Mouse (Mus musculus) heart, postnatal 36 days (tissue): ENCODE results near the gene Trip6. TPM values are rescaled to one million over a fixed set of nuclear protein-coding genes. Genes with fewer than 3 reads are reported as not detected.

ENCODE experiments used
- DNase-seq, 2 experiments: peaks; one replicate each; pipeline ENCODE4 v3.0.0; 2021 to 2022
- intact Hi-C: fragments of 180-260 bp; cut with DNase I; formaldehyde crosslinking; loops from one replicate; pipeline ENCODE4 v1.15.1; 2025
- total RNA-seq, 2 experiments: library from RNA; stranded (reverse); gene quantifications; 2 replicates each; pipeline ENCODE4 v1.2.3; 2021

Trip6 gene
- total RNA-seq, 2 experiments from 2014 or later: 11.1 to 14.3 TPM

- no peak for DNase-seq
- intact Hi-C loops: no loop called here
Observed at GRCm38 (mm10) chr5:137305822-137306221, 8.4 kb downstream of the Trip6 start.

GRCm38 (mm10) chr5:137304816-137305215 is 9.4 kb downstream of the Trip6 start:
- intact Hi-C loops: no loop called here
- DNase-seq: no peak

GRCm38 (mm10) chr5:137304165-137304564 is 10.0 kb downstream of the Trip6 start:
- DNase-seq: no peak
- intact Hi-C loops: no loop called here

- no peak for DNase-seq
- intact Hi-C loops: no loop called here
Observed at GRCm38 (mm10) chr5:137303609-137304008, 10.6 kb downstream of the Trip6 start.

GRCm38 (mm10) chr5:137301253-137301652 is 13.0 kb downstream of the Trip6 start:
- intact Hi-C loops: no loop called here
- no peak for DNase-seq

GRCm38 (mm10) chr5:137299240-137299639 is 15.0 kb downstream of the Trip6 start:
- intact Hi-C loops: no loop called here
- DNase-seq: no peak

- intact Hi-C loops: no loop called here
Observed at GRCm38 (mm10) chr5:137297126-137297525, 17.1 kb downstream of the Trip6 start.

GRCm38 (mm10) chr5:137295712-137296111 is 18.5 kb downstream of the Trip6 start:
- no peak for DNase-seq
- intact Hi-C loops: no loop called here

More at GRCm38 (mm10) chr5:137297126-137297525, 17.1 kb downstream of the Trip6 start:
- no peak for DNase-seq

- intact Hi-C loops: no loop called here
- DNase-seq: no peak
Observed at GRCm38 (mm10) chr5:137295296-137295695, 18.9 kb downstream of the Trip6 start.

GRCm38 (mm10) chr5:137294744-137295093 is 19.5 kb downstream of the Trip6 start:
- intact Hi-C loops: no loop called here
- DNase-seq: no peak

- DNase-seq: peak; percentile 93 to 95
- intact Hi-C loops: no loop called here
Observed at GRCm38 (mm10) chr5:137293839-137294743, 20.1 kb downstream of the Trip6 start, which contains the start of gene Ufsp1. Gene Ufsp1, plus strand, starts transcription at chr5:137294629.

GRCm38 (mm10) chr5:137293282-137293681 is 20.9 kb downstream of the Trip6 start:
- peak; percentile 72 to 74 for DNase-seq
- intact Hi-C loops: no loop called here

- intact Hi-C loops: loop anchor here (2.0 kb wide), 2 partner anchors 23 to 89 kb away; partner anchors contain the start of gene Trip6
- no peak for DNase-seq
Observed at GRCm38 (mm10) chr5:137291381-137291926, 22.8 kb downstream of the Trip6 start.

- peak; percentile 49 to 72 for DNase-seq
Observed at GRCm38 (mm10) chr5:137290677-137291076, 23.5 kb downstream of the Trip6 start.

GRCm38 (mm10) chr5:137289591-137290365 is 24.4 kb downstream of the Trip6 start:
- intact Hi-C loops: loop anchor here (2.0 to 5.0 kb wide), 3 partner anchors 25 to 257 kb away; partner anchors contain the start of gene Trip6

More at GRCm38 (mm10) chr5:137290677-137291076, 23.5 kb downstream of the Trip6 start:
- intact Hi-C loops: loop anchor here (2.0 kb wide), 2 partner anchors 24 to 90 kb away; partner anchors contain the start of gene Trip6

GRCm38 (mm10) chr5:137288999-137289470 is 25.2 kb downstream of the Trip6 start:
- intact Hi-C loops: loop anchor here (5.0 kb wide), 1 partner anchor 257 kb away; no protein-coding TSS in a partner anchor
- no peak for DNase-seq

More at GRCm38 (mm10) chr5:137289591-137290365, 24.4 kb downstream of the Trip6 start:
- no peak for DNase-seq

- DNase-seq: peak in 1 of 2 experiments; percentile 44
- intact Hi-C loops: loop anchor here (5.0 kb wide), 1 partner anchor 256 kb away; no protein-coding TSS in a partner anchor
Observed at GRCm38 (mm10) chr5:137287953-137288743, 26.1 kb downstream of the Trip6 start.

- peak in 1 of 2 experiments; percentile 35 for DNase-seq
- intact Hi-C loops: loop anchor here (5.0 kb wide), 1 partner anchor 255 kb away; no protein-coding TSS in a partner anchor
Observed at GRCm38 (mm10) chr5:137287032-137287952, 26.9 kb downstream of the Trip6 start, which contains the start of gene Ache. Gene Ache, plus strand, starts transcription at chr5:137287519.
